ENCODE assay signal across 8 mouse cellular contexts in genomic region chr12:25871001-25871461, GRCm38 (mm10).
DNase-seq lines count a peak whose midpoint lies in the region; ATAC-seq and TF ChIP-seq lines count a peak whose summit lies in the region.

No protein-coding gene starts in this region.

- no peak overlapping the region for H3K27ac ChIP-seq in embryonic facial prominence, embryonic 11.5 days (replicated peaks; ENCODE audit: low read depth, low read length)
- H3K27ac ChIP-seq in hindbrain, postnatal 0 days = peak overlapping the region; percentile 28; the same call in 1 of the 2 replicates
- H3K27ac ChIP-seq in midbrain, embryonic 13.5 days = peak overlapping the region; percentile 71

- H3K9me3 ChIP-seq in embryonic facial prominence, embryonic 11.5 days (replicated peaks; ENCODE audit: control insufficient read depth, low read length) = no peaks in the 10 kb centered on the region
- H3K9me3 ChIP-seq in hindbrain, postnatal 0 days (ENCODE audit: low read length) = no peaks in the 10 kb centered on the region
- no peaks in the 10 kb centered on the region for H3K9me3 ChIP-seq in midbrain, embryonic 13.5 days

- WGBS in embryonic facial prominence, embryonic 11.5 days = 60% methylated on average over 11 of the region's 11 CpGs
- WGBS in hindbrain, postnatal 0 days = 15% methylated on average over 11 of the region's 11 CpGs
- 18% methylated on average over 11 of the region's 11 CpGs for WGBS in midbrain, embryonic 13.5 days

- no peak overlapping the region for H3K9ac ChIP-seq in embryonic facial prominence, embryonic 11.5 days (replicated peaks; ENCODE audit: low read length)
- no peak overlapping the region for H3K9ac ChIP-seq in hindbrain, postnatal 0 days (replicated peaks; ENCODE audit: low read length)
- no peak overlapping the region for H3K9ac ChIP-seq in midbrain, embryonic 13.5 days (replicated peaks)

- DNase-seq in brain, adult 2 months (ENCODE audit: low read depth, low spot score) = peak; percentile 98
- peak; percentile 36 for DNase-seq in embryonic facial prominence, embryonic 11.5 days (ENCODE audit: low spot score)
- peak; percentile 84 for DNase-seq in hindbrain, postnatal 0 days (ENCODE audit: low spot score)
- DNase-seq in kidney, adult 8-10 months = no peak
- DNase-seq in urinary bladder, postnatal 14 days (ENCODE audit: low spot score) = no peak
- no peak for DNase-seq in thymus, postnatal 36 days
- no peak for DNase-seq in adrenal gland, adult 18-20 months (ENCODE audit: low spot score in 2 of 2)

- H3K4me3 ChIP-seq in embryonic facial prominence, embryonic 11.5 days (ENCODE audit: low read depth, low read length) = no peak overlapping the region
- H3K4me3 ChIP-seq in hindbrain, postnatal 0 days (ENCODE audit: low read length) = no peak overlapping the region
- peak overlapping the region; percentile 7; the same call in 1 of the 2 replicates for H3K4me3 ChIP-seq in midbrain, embryonic 13.5 days (replicated peaks)

- H3K4me2 ChIP-seq in embryonic facial prominence, embryonic 11.5 days (ENCODE audit: low read depth, low read length) = no peak overlapping the region
- H3K4me2 ChIP-seq in hindbrain, postnatal 0 days (ENCODE audit: low read depth, low read length) = peak overlapping the region; percentile 34
- peak overlapping the region; percentile 42 for H3K4me2 ChIP-seq in midbrain, embryonic 13.5 days (replicated peaks)

- peak; percentile 79; the same call in 1 of the 2 replicates for ATAC-seq in embryonic facial prominence, embryonic 11.5 days (replicated peaks; ENCODE audit: insufficient number of reproducible peaks, low FRiP score, low TSS enrichment, low read depth)
- ATAC-seq in hindbrain, postnatal 0 days = peak; percentile 97
- ATAC-seq in midbrain, embryonic 13.5 days = peak; percentile 98

- no peak for TF ChIP-seq CTCF in hindbrain, postnatal 0 days (IDR thresholded peaks at IDR 0.05; ENCODE audit: low read depth)

- H3K27me3 ChIP-seq in embryonic facial prominence, embryonic 11.5 days (ENCODE audit: control insufficient read depth, insufficient read depth, low read length) = no peaks in the 10 kb centered on the region
- no peaks in the 10 kb centered on the region for H3K27me3 ChIP-seq in hindbrain, postnatal 0 days (ENCODE audit: insufficient read depth, low read length)
- no peaks in the 10 kb centered on the region for H3K27me3 ChIP-seq in midbrain, embryonic 13.5 days

- H3K4me1 ChIP-seq in embryonic facial prominence, embryonic 11.5 days (ENCODE audit: control insufficient read depth, insufficient read depth, low read length) = no peaks in the 10 kb centered on the region
- peaks cover 6% of the 10 kb centered on the region; the same call in 1 of the 2 replicates for H3K4me1 ChIP-seq in hindbrain, postnatal 0 days (ENCODE audit: insufficient read depth, low read length)
- peaks cover 14% of the 10 kb centered on the region for H3K4me1 ChIP-seq in midbrain, embryonic 13.5 days (replicated peaks)

- H3K36me3 ChIP-seq in embryonic facial prominence, embryonic 11.5 days (replicated peaks; ENCODE audit: control insufficient read depth, insufficient read depth, low read depth, low read length) = no peaks in the 10 kb centered on the region
- H3K36me3 ChIP-seq in hindbrain, postnatal 0 days (ENCODE audit: insufficient read depth, low read length) = no peaks in the 10 kb centered on the region
- no peaks in the 10 kb centered on the region for H3K36me3 ChIP-seq in midbrain, embryonic 13.5 days

Comparison
In these comparisons a context has a peak if more than half of its experiments do, and no peak if none do; other contexts are left out.
1. DNase-seq: peak in brain, adult 2 months (single experiment), embryonic facial prominence, embryonic 11.5 days (single experiment) and hindbrain, postnatal 0 days (single experiment); none in kidney, adult 8-10 months (0 of 2), urinary bladder, postnatal 14 days (single experiment), thymus, postnatal 36 days (0 of 2) and adrenal gland, adult 18-20 months (0 of 2).
2. Peak in every context shown above with its lines, with median percentiles within 50 percentile points of each other: ATAC-seq.